Mouse (Mus musculus) liver, embryonic 12.5 days (tissue): ENCODE measurements around the gene 2410141K09Rik. TPM values are rescaled to one million over a fixed set of nuclear protein-coding genes. Genes with fewer than 3 reads are reported as not detected.
"Not testable (repeated sequence)": the region's sequence is repeated elsewhere in the genome, so short reads cannot be mapped to it uniquely, and the experiment has no call there.

Experiments
- ATAC-seq: fragments of 200-750 bp; cut with Nextera tagmentation; 2 replicates; pipeline ENCODE4 v1.8.0; 2017; ENCODE audit warnings: moderate number of reproducible peaks, mild to moderate bottlenecking, moderate library complexity
- H3K27ac ChIP-seq: fragments of 300-500 bp; sonication (generic); 2 replicates; pipeline ENCODE4 v1.5.1; 2016; ENCODE audit warnings: mild to moderate bottlenecking
- H3K27me3 ChIP-seq: fragments of 300-500 bp; sonication (generic); replicated peaks from 2 replicates; pipeline ENCODE4 v1.6.1; 2016; ENCODE audit warnings: mild to moderate bottlenecking, moderate library complexity
- H3K36me3 ChIP-seq: fragments of 300-500 bp; sonication (generic); 2 replicates; pipeline ENCODE4 v1.6.1; 2016; ENCODE audit warnings: mild to moderate bottlenecking, moderate library complexity
- H3K4me1 ChIP-seq: fragments of 300-500 bp; sonication (generic); 2 replicates; pipeline ENCODE4 v1.6.1; 2016
- H3K4me2 ChIP-seq: fragments of 300-500 bp; sonication (generic); 2 replicates; pipeline ENCODE4 v1.6.1; 2016; ENCODE audit warnings: mild to moderate bottlenecking, moderate library complexity
- H3K4me3 ChIP-seq: fragments of 300-500 bp; sonication (generic); 2 replicates; pipeline ENCODE4 v1.5.1; 2016; ENCODE audit warnings: mild to moderate bottlenecking, moderate library complexity
- H3K9ac ChIP-seq: fragments of 300-500 bp; sonication (generic); 2 replicates; pipeline ENCODE4 v1.6.1; 2016; ENCODE audit warnings: mild to moderate bottlenecking, moderate library complexity
- H3K9me3 ChIP-seq: fragments of 300-500 bp; sonication (generic); replicated peaks from 2 replicates; pipeline ENCODE4 v1.6.1; 2016; ENCODE audit warnings: mild to moderate bottlenecking, moderate library complexity
- WGBS: fragments of 180-500 bp; shearing (Covaris S2); methylation state at CpG from one replicate; pipeline ENCODE4 v1.1.7; 2016; ENCODE audit not compliant: insufficient replicate concordance; 5-methylcytosine and 5-hydroxymethylcytosine counted together
- polyA plus RNA-seq: library from polyadenylated mRNA; unstranded; fragments of >200 nt; fragmentation: Nextera tagmentation; extraction: Ambion mirVana; gene quantifications from 2 replicates; pipeline ENCODE4 v1.2.1, GENCODE M21; 2016

2410141K09Rik gene
- not detected in 2 replicates for polyA plus RNA-seq

DNA sequence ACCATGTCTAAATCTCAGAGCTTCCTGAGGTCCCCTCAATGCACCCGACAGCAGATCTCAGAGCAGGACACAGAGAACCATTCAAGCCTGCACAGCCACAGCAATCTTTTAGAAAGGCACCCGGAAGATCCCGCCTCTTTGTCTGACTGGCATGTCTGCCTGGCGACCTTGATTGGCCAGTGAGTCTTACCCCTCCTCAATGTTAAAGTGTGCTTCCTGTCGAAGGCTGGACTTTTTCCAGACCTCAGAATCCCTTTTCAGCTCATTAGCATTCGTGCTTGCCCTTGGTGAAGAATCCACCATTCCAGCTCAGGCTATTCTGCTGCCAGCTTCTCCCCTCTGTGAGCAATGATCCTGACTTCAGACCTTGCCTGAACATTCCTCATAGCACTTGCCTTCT lies at the start of gene 2410141K09Rik:
2410141K09Rik (minus strand) TSS at position 101 of the 400 bp plus-strand sequence.
- not testable (repeated sequence) for H3K27ac ChIP-seq, H3K36me3 ChIP-seq, ATAC-seq, H3K4me2 ChIP-seq, H3K27me3 ChIP-seq, H3K4me1 ChIP-seq, H3K9me3 ChIP-seq, H3K9ac ChIP-seq, H3K4me3 ChIP-seq
- WGBS = no CpG with 5 or more reads among the region's 6 CpGs

DNA sequence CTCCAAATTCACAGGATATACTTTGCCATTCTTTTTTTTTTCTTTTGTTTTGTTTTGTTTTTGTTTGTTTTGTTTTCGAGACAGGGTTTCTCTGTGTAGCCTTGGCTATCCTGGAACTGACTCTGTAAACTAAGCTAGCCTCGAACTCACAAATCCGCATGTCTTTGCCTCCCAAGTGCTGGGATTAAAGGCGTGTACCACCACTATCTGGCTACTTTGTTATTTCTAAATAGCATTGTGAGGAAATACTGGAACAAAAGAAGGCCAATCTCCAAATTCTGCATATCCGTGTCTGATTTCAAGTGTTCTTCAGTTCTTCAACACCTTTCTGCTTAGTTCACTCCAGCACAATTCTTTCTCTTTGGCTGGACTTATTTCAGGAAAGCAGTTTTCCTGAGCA lies 14.1 kb downstream of the 2410141K09Rik start:
- not testable (repeated sequence) for H3K27ac ChIP-seq, H3K4me2 ChIP-seq, H3K9me3 ChIP-seq, H3K4me1 ChIP-seq, ATAC-seq, H3K36me3 ChIP-seq, H3K9ac ChIP-seq, H3K27me3 ChIP-seq, H3K4me3 ChIP-seq
- no CpG with 5 or more reads among the region's 5 CpGs for WGBS

- no CpG with 5 or more reads among the region's 2 CpGs for WGBS
- not testable (repeated sequence) for H3K9me3 ChIP-seq, ATAC-seq, H3K4me3 ChIP-seq, H3K36me3 ChIP-seq, H3K27me3 ChIP-seq, H3K27ac ChIP-seq, H3K9ac ChIP-seq, H3K4me2 ChIP-seq, H3K4me1 ChIP-seq
Observed at GRCm38 (mm10) chr13:66414962-66415361, 26.0 kb downstream of the 2410141K09Rik start.

Other genes with a start within 250 kb of the 2410141K09Rik start
- gene Gm10772, start 213.5 kb downstream of the 2410141K09Rik start, polyA plus RNA-seq = not detected in 2 replicates